Mouse (Mus musculus) testis, postnatal 14 days (tissue): ENCODE measurements at regions not wholly inside any gene's neighbourhood (a gene's known extent, or its start where the extent isn't known, plus 50 kb on each side); places are given as distances from the start of the nearest gene placed in this dataset.

Experiments
- DNase-seq: peaks from one replicate; pipeline ENCODE4 v3.0.0; 2021; ENCODE audit warnings: low spot score

DNA sequence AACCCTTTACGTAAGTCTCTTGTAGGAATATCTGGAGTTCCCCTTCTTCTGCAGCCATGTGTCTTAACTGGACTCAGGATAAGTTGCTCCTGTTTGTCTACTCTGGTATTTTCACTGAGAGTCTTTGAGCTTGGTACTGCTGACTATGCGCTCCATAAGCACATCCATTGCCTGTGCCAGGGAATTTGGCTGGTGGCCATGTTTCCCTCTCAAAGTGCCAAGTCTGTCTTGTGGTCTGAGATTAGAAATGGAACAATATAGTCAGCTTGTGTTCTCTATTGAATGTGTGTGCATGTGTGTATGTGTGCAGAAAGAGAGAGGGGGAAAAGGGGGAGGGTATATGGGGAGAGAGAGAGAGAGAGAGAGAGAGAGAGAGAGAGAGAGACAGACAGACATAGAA, 263.7 kb downstream of the Olfm4 start:
- DNase-seq: no peak

DNA sequence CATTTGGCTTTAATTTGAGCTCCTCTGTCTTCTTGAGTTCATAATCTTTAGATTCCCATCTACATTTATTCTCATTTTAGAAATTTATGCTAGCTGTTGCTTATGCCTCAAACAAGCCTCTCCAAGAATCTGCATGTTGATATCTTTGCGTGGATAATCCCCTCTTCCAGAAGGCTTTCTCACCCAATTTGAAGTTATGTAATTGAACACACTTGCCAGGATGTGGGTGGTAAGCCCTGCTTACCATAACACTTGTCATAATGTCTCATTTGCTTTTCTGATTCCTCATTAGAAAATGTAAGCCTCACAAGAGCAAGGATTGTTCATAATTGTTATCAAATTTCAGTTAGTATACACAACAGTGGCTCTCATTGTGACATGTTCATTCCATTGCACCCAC, 266.0 kb downstream of the Olfm4 start:
- no peak for DNase-seq

DNA sequence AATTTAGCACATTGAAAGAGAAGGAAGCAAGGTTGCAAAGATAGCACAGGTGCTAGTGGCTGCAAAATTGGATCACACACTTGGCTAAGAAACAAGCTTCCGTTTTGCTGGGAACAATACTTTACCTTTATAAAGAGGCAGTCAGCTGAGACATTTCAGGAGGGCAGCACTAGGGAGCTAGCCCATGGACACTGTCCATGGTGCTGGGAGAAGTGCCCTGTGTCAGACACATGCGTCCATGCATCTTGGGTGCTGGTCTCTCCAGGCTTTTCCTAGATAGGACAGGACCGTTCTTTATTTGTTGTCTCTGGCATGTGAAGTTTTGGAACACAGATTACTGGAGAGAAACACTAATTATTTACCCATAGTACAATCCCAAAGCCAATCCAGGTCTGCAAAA, 273.2 kb downstream of the Olfm4 start:
- DNase-seq: no peak

DNA sequence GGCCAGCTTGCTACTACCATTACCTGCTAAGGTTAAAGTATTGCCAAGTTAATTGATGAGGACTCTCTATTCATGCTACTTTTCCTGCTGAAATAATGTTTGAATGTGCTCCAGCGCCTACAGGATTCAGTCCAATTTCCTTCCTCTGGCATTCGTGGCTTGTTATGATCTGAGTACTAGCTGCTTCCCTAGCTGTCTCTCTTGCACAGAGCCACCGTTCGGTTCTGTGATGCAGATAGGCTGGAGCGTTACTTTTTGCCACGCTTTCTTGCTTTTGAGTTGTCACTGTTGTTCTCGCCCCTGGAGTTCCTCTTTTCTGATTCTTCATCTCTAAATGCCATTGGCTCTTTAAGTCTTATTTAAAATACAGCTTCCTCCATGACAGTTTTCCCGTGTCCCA, 279.3 kb downstream of the Olfm4 start:
- no peak for DNase-seq

DNA sequence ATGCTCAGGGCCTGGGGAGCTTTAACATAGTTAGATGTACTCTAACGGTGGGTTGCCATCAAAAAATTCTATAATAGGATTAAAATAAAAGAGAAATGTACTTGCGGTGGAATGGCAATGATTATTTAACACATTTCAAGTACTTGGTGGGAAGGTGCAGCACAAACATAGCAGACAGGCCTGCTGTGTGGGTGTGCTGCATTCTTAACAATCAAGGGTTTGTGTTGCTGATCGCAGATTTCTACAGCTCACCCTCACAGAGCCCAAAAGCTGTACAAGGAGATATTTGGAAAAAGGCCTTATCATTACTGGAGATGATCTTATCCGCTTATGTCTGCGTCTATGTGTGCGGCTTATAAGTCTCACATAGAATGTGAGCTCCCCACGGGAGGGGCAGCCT, 281.2 kb downstream of the Olfm4 start:
- DNase-seq: no peak

DNA sequence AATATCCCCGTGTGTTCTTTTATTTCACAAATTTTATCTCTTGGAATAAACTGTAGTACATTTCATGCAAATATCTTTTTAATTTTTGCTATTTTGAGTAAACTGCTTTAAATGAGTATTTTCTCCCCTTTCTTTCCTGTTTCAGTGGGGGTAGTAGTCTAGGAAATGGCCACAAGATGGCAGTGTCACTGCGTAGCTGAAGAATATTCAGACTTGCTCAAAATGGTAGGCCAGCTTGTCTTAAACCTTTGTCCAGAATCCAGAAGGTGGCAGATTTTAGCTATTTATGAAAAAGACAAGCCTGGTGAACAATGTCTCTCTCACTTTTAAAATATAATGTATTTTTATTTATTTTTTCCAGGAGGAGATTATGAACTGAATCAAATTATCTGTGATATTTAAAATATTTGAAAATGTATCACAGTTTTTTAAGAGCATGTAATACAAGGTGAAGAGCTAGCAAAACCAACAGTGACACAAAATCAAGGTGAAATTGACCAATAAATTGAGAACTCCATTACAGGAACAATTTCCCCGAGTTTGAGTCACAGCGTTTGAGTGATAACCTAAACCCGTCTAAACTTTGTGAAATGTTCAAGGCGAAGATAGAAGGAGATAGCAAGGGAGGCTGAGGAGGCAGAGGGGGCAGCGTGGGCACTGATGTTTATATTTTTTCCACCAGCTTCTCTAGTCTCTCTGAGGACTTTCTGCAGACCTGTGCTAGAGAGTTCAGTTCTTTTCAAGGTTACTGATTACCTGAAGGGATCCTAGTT, 285.5 kb downstream of the Olfm4 start:
- no peak for DNase-seq

DNA sequence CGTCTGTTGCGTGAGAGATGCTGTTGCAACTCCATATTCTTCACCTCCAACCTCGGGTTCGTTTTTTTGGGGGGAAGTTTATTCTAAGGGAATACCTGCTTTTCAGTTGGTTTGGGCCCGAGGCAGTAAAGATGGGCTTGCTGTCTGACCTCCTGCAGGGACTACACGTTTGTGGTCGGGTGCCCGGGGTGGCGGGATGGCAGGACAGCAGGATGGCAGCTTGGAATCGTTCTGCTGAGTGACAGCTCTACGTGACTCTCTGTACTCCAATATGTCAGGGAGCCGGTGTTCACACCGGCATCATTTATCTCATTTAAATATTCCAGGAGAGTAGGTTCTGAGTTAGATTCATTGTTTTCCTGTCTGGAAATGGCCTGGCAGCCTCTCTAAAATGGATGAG, 286.2 kb downstream of the Olfm4 start:
- no peak for DNase-seq

DNA sequence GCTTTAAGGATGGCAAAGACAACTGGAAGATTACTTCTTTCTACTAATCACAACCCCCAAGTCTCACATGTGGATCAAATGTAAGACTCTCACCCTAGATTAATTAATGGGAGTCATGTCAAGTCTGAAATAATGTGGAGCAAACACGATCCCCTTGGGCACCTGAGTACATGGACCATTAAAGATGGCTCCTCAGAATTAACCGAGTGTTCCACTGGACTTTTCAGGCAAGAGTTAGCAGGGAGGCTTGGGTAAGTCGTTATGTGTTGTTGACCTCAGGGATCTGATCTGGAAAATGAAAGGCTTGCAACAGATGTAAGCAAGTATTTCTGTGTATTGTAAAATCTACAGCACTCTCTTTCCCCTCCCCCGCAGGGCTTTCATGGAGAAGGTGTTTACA, 296.3 kb downstream of the Olfm4 start:
- DNase-seq: no peak

DNA sequence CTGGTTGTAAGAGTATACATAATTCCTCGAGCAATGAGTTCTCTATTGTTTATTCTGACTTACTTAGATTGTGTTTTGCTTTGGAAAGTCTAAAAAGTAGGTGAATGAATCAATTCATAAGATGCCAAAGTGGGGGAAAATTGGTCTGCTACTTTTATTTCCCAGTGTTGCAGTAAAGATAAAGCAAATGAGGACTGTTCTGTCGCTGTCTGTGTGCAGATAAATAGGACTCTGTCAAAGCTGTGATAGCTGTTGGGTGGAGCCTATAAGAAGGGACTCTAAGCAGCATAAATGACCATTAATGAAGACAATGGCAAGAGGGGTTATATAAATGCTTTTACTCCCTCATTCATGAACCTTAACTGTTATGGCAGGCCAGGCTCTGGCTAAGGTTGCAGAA, 299.8 kb downstream of the Olfm4 start:
- no peak for DNase-seq

DNA sequence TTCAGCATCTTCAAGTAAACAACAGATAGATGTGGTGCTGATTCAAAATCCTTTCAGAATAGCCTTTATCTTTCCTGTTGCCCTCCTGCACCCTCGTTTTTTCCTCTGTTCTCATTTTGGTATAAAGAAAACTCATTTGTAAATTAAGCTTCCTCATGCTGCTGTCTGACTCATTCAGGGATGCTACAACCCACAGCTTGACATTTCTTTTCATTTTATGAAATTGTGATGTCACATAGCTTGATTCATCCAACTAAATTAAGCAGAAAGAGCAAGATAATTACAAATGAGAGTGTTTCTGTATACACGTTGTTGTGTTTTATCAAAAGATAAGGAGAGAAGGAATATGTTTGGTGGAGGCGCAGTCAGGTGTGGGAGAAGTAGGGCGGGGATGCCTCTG, 307.5 kb downstream of the Olfm4 start:
- DNase-seq: no peak

DNA sequence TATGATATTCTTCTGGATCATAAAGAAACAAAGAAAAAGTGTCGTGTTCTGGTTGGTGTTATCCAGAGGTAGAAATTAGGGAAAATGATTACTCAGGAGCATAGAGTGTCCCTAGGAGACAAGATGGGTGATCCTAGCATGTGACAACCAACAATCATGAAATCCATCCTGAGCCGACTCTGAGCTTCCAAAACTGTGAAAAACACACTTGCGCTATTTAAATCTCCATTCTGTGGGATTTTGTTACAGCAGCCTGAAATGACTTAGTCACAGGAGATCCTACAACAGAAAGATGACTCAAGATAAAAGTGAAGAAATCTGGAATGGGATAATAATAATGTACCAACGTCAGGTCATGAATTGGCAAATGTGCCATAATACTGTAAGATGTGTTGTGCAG, 309.5 kb downstream of the Olfm4 start:
- no peak for DNase-seq

DNA sequence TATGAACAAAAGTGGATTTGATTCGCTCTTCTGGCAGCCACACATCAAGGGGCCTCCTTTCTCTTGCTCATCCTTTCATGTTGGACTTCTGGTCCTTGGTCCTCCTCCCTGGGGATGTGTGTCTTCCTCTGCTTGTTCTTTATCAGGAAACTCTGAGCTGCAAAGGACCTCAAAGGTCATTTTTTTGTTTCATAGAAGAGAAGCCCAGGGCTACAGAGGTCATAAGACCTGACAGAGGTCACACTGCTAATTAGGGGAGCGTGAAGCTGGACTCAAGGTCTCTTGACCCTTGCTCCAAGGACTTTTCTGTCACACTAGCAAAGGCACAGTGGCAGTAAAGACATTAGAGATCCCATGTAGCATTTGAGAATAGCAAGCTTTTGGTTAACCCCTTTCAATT, 345.8 kb downstream of the Olfm4 start:
- no peak for DNase-seq

DNA sequence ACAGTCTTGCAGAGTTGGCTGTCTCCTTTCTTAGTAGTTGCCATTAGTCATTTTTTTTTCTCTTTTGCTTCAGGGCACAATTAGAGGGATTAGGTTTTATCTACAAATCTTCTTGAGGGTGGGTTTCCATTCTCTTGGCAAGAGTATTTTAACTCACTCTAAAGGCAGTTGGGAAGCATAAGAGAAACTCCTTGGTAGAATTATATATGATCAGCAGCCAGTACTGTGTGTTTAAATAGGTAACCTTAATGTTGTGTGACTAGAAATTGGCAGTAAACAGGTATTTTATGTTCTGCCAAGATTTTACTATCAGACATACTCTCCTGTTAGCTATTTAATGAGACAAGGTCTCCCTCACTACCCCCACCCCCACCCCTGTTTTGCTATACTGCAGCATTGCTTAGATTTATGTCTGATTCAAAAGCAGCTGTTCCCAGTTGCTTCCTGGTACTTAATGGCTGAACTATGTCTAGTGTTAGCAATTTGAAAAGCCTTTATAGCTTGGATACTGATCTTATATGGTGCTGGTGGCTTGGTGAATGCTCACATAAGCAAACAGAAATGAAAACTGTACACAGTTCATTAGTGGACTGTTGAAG, 378.2 kb downstream of the Olfm4 start:
- DNase-seq: no peak

DNA sequence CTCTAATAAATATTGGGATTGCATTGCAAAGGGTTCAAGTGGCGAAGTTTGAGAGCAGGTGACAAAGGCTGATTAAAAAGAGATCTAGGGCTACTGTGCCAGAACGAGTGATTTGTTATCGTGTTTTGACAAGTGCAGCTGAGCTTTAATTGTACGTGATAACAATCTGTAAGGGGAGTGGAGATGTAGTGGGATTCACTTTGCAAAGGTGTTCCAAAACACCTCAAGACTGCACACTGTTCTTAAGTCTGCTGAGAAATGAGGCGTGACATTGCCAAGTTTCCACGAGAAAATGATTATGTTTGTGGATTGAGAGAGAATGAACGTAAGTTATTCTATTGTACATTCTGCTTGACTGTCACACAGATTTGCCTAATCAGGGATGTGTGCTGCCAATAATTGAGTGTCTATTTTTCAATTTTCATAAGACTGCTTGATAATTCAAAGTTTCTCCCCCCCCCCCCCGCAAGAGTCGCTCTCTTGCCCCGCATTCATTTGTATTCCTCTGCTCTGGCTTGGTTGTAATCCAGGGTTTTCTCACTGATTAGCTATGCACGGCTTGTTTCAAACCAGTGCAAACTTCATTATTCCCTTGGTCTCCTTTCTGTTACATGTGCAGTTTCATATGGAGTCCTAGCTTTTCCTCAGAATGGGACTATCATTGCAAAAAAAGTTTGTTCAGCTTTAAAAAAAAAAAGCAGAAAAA, 385.7 kb downstream of the Olfm4 start:
- DNase-seq: no peak

DNA sequence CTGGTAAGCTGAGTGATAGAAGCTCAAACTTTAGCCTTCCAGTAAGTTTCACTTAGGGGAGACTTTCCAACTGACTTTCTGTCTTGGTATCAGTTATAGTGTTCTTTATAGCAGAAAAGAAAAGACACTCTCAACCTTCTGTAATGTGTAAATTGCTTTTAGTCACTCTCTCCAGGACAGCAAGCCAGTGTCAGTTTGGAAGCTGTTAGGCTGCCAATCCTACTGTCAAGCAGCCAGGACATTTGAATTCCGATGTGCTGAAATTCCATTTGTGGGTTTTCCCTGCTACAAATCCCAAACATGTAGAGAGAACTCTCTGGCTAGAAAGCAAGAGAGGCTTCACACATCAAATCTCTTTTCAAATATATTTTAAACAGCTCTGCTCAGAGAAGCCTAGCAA, 390.4 kb downstream of the Olfm4 start:
- DNase-seq: no peak

DNA sequence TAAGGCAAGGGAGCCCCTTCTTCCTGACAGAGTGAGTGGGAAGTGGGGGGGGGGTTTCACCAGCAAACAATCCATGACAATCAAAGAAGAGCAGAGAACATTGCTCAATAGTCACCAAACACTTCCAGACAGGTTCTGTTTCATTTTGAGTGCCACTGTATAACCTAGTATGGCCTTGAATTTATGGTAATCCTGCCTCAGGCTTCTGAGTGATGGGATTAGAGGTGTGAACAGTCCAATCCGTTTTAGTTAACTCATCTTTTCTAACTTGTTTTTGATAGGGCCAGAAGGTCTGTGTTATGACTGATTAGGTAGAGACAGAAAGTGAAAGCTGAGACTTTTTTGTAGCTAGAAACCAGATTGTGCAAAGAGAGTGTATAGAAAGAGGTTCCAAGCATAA, 393.2 kb downstream of the Olfm4 start:
- DNase-seq: no peak

DNA sequence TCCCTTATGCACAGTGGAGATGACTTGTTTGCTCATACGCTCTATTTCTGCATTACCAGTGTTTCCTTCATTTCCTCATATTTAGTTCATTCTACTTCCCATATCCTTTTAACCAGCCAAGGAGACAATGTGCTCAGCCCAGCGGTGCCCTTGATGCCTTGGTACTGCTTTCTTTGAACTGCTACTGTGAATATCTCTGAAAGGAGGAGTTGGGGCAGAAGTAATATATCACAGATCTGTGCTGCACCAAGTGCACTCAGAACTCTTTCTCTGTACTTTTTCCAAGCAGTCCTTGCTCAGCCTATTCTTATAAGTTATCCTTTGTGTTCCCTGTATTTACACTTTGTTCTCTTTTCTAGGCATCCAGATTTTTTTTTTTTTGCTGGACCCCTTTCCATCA, 407.5 kb downstream of the Olfm4 start:
- DNase-seq: no peak

DNA sequence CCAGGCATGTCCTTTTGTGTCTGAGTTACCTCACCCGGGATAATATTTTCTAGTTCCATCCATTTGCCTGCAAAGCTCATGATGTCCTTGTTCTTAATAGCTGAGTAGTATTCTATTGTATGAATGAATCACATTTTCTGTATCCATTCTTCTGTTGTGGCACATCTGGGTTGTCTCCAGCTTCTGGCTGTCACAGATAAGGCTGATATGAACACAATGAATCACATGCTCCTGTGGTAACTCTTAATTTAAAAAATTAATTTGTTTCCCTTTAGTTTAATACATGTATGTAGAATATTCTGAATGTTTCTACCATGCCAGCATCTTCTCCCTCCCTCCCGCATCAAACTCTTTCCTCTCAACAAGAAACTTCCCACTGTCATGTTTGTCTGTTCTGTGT, 424.4 kb downstream of the Olfm4 start:
- no peak for DNase-seq

DNA sequence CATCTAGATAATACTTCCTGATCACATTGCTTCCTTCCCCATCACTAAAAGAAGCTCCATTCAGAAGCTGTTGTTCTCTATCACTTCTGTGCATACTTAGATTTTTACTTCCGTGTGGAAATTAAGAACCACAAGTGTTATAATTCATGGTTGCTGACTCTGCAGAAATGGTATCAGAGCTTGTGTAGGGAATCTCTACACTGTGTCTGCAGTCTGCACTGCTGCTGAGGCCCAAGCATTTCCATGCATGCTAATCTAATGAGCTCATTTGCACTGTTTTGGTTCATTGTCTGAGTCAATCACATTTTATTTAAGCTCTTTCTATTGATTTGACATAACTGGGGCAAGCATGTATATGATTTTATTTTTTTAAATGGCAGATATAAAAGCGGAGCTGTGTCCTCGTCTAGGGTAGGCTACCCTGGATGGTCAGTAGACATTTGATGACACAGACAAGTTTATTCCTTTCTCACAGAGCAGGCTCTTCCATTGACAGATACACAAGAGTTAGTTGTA, 435.0 kb downstream of the Olfm4 start:
- no peak for DNase-seq

DNA sequence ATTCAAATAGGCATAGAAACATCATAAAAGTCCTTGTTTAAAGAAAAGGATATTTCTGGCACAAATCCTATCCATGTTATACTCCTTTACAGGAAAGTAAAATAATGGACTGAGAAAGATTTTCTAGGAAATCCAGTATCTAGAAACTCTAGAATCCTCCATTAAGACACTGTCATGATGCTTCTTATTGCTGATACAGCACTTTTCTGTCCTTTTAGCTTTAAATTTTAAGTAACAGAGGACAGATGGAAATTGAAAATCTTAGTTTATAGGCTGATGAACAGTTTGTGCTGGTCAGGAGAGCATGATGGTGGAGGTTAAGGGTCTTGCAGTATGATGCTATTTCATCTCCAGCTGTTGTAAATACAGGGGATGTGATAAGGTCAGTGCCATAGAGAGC, 459.9 kb downstream of the Olfm4 start:
- DNase-seq: no peak

DNA sequence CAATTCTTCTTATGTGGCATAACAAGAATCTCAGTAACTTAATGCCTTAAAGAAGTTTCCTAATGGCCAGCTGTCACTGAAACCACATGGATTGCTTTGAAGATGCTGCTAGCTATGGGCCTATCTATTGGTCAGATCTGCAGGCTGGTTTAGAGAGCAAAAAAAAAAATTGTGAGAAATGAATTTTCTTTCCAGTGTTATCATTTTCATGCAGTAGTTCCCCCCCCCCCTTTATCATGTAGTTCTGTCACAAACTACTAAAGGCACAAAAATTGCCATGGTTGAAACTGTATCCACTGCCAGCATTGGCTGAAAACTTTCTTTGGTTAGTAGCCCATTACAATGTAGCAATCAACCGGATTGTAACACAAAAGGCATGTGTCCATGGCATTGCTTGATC, 487.6 kb downstream of the Olfm4 start:
- DNase-seq: no peak

DNA sequence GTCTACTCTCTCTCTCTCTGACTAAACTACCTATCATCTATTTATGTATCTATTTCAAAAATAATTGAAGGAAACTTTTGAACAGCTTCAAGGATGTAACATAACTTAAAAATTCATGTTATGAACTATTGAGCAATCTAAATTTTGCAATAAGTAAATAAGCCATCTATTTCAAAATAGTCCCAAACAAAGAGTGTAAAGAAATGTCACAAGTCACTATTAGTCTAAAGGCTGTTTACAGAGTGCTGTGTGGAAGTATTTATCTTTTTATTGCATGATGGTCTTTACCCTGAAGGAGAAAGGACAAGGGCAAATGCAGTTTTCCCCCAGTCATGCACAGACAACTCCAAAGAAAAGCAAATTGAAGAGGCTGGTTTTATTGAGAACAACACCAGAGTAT, 496.0 kb downstream of the Olfm4 start:
- no peak for DNase-seq

DNA sequence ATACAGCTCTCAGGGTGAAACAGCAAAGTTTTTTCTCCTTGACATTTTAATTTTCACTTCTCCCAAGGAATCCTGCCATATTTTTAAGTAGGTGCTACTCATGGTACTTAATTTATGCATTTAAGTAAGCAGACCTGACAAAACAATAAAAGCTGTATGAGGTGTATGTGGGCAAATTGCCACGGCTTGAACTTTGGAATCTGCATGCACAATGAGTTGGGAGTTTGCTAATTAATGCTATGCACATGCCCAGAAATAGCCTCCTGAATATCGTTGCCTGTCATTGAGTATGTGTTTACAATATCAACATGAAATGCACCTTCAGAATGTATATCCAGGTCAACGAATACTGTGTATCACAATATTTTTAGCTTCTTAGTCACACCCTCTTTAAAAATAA, 498.9 kb downstream of the Olfm4 start:
- no peak for DNase-seq
